Mouse (Mus musculus): ENCODE results near the gene Zswim1.
"Not testable (repeated sequence)": the region's sequence is repeated elsewhere in the genome, so short reads cannot be mapped to it uniquely, and the experiment has no call there.

The Zswim1 gene

DNA sequence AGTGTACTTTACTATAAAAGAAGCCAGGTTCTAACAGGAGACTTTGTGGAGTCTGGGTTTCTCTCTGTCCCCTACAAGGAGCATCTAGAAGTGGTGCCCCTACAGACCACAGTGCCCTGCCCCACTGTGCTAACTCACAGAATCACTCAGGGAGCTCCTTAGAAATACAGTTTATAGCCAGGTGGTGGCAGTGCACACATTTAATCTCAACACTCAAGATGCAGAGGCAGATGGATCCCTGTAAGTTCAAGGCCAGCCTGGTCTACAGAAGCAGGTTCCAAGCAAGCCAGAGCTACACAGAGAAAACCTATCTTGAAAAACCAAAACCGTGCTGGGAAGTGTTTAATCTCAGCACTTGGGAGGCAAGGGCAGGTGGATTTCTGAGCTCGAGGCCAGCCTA lies 28.7 kb upstream of the Zswim1 start:
- DNase-seq: no peak

DNA sequence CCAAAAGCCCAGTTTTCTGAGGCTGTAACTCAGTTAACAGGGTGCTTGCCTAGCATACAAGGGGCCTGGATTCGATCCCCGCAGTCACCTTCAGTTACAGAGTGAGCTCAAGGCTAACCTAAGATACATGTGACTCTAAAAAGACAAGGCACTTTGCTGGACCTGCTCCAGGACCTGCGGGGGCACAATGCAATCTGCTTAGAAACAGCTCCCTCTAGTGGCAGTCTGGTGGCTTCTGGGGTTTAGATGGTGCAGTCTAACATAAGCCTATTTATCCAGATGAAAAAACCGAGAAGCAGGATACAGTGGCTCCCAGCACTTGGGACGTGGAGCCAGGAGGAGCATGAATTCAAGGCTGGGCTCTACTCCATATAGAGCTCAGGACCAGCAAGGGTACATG lies 28.2 kb upstream of the Zswim1 start:
- DNase-seq: peak; percentile 92

DNA sequence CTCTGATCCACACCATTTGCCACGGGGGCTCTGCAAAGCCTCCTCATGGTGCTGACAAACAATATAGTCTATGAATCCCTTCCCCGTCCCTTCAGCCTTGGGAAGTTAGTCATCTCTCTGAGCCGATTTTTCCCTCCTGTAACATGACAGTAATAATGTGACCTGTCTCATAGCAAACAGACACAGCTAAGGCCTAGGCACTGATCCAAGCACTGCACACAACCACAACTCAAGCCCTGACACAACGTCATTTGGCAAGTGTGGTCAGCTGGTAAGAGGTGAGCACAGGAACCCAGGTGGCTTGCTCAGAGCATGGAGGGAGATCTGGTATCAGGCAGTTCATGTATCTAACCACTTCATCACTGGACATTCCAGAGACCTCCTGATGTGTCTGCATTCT lies 26.6 kb upstream of the Zswim1 start:
- DNase-seq: no peak

DNA sequence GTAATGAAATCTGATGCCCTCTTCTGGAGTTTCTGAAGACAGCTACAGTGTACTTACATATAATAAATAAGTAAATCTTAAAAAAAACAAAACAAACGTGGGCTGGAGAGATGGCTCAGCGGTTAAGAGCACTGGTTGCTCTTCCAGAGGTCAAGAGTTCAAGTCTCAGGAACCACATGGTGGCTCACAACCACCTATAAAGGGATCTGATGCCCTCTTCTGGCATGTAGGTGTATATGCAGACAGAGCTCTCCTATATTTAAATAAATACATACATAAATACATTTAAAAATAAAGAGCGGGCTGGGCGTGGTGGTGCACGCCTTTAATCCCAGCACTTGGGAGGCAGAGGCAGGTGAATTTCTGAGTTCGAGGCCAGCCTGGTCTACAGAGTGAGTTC lies 23.9 kb upstream of the Zswim1 start:
- not testable (repeated sequence) for DNase-seq

DNA sequence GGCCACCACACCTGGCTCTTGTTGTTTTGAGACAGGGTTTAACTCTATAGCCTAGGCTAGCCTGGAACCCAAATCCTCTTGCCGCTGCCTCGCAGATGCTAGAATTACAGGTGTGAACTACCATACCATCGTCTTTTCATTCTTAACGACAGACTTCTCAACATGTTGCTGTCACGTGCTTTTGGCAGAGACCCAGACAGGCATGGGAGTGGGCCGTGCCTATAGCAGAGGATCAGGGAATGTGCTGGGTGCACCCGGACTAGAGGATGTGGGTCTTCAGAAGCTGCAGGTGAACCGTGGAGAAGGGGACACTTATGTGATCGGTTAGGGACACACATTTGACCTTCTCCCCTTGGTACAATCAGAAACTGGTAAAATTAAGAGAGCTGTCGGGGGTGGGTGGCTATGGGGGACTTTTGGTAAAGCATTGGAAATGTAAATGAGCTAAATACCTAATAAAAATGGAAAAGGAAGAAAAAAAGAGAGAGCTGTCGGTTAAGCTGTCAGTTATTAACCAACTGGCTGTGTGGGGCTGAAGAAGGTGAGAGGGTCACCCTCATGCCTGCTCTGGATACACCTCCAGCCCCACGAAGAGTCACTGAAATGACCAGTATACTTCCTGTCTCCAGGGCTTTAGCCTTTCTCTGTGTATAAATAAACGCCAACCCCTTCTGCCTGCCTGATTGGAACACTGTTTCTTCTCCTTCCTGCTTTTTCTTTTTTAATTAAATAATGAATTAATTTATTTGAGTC lies 22.1 kb upstream of the Zswim1 start:
- DNase-seq: no peak

DNA sequence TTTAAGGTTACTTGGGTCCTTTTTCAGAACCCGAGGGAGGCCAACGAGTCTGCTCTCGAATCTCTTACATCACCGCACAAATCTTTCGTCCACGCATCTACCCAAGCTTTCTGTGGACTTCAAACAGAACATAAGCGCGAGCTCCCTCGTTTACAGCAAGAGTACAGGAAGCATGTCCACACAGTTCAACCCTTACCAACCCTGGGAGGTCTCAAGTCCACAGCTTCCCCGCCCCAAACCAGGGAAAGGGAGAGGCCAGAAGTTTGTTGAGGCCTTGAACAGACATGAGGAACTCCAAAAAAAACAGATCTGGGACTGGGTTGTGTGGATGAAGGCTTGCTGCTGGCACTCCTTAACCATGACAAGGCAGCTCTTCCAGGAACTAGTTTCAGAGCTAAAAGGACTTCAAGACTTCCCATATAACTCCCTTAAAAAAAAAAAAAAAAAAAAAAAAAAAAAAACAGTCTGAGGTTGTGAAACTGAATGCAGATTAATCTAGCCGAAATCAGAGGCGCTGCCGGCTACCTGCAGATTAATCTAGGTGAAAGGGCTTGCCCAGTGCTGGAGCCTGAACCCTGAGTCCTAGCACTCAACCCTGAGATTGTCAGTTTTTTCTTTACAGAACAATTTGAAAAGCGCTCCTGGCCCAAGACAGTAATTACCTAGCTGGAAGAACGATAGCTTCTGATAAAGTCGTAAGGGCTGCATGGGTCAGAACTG lies 19.1 kb upstream of the Zswim1 start:
- no peak for DNase-seq

DNA sequence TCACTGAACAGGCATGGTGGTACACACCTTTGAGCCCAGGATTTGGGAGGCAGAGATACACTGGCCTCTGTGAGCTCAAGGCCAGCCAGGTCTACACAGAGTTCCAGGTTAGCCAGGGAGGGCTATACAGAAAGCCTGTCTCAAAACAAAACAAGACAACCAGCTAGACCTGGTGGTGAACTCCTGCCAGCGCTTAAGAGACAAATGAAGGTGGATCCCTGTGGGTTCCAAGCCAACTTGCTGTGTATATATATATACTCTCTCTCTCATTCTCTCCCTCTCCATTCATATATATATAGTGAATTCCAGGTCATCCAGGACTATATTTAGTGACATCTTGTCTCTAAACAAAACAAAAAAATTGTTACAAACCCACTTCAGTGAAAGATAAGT lies 18.6 kb upstream of the Zswim1 start:
- no peak for DNase-seq

GRCm38 (mm10) chr2:164804533-164805331 lies 17.8 kb upstream of the Zswim1 start, which contains the start of the genes Acot8 and Zswim3:
TSS of gene Acot8 (minus strand) at chr2:164804882.
TSS of gene Zswim3 (plus strand) at chr2:164805098.
- DNase-seq: peak; percentile 98

GRCm38 (mm10) chr2:164805332-164805718 lies 17.2 kb upstream of the Zswim1 start:
- DNase-seq: no peak

- no peak for DNase-seq
Observed at GRCm38 (mm10) chr2:164806614-164807013, 15.9 kb upstream of the Zswim1 start.

GRCm38 (mm10) chr2:164813557-164813956 lies 8.9 kb upstream of the Zswim1 start:
- DNase-seq: no peak

- DNase-seq: no peak
Observed at GRCm38 (mm10) chr2:164815348-164815747, 7.1 kb upstream of the Zswim1 start.

DNA sequence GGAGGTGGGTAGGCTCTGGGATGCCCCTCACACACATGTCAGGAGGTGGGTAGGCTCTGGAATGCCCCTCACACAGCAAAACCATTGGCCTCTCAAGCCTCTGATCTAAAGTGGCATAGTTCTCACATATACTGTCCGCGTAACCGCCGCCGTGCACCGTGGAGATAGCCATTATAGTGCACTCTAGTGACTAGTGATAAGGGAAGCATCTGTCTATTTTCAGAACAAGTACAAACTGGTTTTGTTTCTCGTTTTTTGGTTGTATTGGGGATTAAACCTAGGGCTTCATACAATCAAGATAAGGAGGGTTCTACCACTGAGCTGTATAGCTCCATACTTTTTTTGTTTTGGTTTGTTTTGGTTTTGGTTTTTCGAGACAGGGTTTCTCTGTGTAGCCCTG lies 6.7 kb upstream of the Zswim1 start:
- DNase-seq: no peak

GRCm38 (mm10) chr2:164817206-164817605 lies 5.3 kb upstream of the Zswim1 start:
- no peak for DNase-seq

DNA sequence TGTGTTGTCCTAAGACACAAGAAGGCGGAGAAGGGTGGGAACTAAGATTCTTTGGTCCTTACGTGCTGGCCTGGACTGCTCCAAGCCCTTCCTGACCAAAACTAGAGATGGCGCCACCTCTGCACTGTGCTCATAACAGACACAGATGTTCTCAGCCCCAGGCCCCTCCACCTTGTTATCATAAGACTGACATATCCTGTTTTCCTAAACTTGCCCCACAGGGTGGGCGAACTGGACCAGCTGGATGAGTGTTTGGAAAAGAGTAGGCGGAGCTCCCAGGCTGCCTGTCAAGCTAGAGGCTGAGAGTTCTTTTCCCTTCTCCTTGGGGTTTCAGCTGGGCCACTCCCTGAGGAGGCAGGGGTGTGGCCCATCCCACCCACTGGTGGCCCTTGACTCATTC lies 4.8 kb upstream of the Zswim1 start:
- DNase-seq: peak; percentile 50

DNA sequence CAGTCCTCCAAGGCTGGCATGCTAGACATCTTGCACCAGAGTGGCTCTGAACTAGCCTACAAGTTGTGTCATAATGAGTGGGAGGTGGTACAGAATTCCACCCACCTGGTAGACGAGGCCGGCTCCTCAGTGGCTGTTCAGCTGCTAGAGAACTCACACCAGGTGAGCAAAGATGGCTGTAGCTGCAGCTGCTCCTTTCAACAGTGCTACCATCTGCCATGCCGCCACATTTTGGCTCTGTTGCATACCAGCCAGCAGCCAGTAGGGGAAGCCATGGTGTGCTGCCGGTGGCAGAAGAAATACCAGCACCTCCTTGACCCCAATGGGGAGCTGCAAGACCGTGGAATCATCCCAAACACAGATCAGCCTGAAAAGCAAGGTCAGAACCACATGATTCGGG lies 1.4 kb upstream of the Zswim1 start:
- no peak for DNase-seq

DNA sequence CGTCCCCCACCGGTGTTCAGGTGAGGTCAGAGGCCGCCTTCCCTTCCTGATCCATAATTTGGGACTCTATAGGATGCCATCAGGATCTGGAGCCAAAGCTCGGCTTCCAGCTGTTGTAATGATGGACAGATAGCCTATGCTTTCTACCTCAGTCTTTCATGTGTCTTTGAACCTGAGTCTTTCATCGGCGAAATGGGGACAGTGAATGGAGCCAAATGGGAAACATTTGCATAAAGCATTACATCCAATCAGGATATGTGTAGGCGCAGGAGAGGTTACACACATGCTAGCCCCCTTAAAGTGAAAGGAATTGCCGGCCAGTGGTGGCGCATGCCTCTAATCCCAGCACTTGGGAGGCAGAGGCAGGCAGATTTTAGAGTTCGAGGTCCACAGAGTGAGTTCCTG lies 697 bp downstream of the Zswim1 start:
- DNase-seq: peak; percentile 62

DNA sequence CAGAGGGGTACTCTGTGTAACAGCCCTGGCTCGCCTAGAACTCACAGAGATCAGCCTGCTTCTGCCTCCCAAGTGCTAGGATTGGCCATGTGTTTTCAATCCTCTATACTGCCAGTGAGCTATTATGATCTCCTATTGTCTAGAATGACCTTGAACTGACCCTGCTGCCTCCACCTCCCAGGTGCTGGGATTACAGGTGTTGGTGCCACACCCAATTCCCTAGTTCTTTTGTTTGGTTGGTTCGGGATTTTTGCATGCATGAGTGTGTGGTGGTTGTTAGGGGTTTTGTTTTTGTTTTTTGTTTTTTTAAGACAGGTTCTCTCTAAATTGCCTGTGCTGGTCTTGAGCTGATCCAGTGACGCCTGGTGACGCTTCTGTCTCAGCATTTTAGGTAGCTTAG lies 1.5 kb downstream of the Zswim1 start:
- DNase-seq: no peak

DNA sequence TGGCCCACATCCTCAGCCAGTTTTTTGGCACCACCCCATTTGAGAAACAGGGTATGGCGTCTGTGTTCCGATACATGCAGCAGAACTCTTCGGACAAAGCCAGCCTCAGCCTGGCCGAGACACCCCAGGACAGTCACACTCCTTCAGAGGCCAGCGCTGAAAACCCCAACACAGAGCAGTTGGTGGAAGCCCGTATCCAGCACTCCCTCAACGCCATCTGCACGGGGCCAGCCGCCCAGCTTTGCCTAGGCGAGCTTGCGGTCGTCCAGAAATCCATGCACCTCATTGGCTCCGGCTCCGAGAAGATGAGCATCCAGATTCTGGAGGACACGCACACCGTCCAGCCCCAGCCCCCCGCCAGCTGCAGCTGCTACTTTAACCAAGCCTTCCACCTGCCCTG lies 3.0 kb downstream of the Zswim1 start:
- no peak for DNase-seq

DNA sequence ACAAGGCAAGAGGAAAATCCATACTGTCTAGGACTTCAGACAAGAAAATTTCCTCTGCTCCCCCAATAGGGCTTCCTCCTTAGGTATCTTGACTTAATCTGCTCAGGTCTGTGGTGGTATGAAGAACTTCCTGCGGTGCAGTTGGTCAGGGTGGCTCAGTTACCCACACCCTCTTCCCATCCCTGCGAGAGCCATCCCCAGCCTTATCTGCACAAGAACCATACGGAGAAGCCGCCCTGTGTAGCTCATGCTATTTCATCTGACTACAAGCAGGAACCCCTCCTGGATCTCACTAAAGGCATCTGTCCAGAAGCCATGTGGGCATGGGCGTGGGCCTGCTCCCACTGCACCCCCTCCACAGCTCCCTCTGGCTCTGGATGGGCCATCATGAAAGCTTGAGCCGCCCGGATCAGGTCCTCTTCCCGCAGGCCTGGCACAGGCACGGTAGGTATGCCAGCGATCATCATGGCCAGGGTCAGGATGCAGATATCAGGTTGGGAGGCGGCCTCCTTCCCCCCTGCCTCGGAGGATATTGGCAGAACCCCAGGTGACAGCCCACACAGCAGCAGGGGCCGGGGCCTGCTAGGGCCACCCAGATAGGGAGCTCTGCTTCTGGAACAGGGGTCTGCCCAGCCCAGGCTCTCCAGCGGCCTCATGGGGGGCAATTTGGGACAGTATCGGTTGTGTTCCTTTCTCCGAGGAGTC lies 4.8 kb downstream of the Zswim1 start:
- DNase-seq: no peak

- DNase-seq: no peak
Observed at GRCm38 (mm10) chr2:164828437-164828836, 6.0 kb downstream of the Zswim1 start, which contains the start of gene Spata25. TSS of gene Spata25 (minus strand) at chr2:164828537.

- no peak for DNase-seq
Observed at GRCm38 (mm10) chr2:164829090-164829489, 6.6 kb downstream of the Zswim1 start.

- no peak for DNase-seq
Observed at GRCm38 (mm10) chr2:164831029-164831428, 8.5 kb downstream of the Zswim1 start.
